Mouse (Mus musculus) forebrain, postnatal 0 days (tissue): ENCODE data around the gene Eri2. TPM values are rescaled to one million over a fixed set of nuclear protein-coding genes. Genes with fewer than 3 reads are reported as not detected.
"Not testable (repeated sequence)": the region's sequence is repeated elsewhere in the genome, so short reads cannot be mapped to it uniquely, and the experiment has no call there.

Source experiments
- ATAC-seq: fragments of 200-750 bp; cut with Nextera tagmentation; 2 replicates; pipeline ENCODE4 v1.8.0; 2017; ENCODE audit warnings: mild to moderate bottlenecking, moderate library complexity
- DNase-seq: peaks from one replicate; pipeline ENCODE4 v3.0.0-alpha.2; 2015
- H3K27ac ChIP-seq: fragments of 300-500 bp; sonication (generic); 2 replicates; pipeline ENCODE4 v1.5.1; 2014; ENCODE audit warnings: low read depth, mild to moderate bottlenecking, antibody characterized with exemption, low read length, moderate library complexity, mixed read lengths
- H3K27me3 ChIP-seq: fragments of 300-500 bp; sonication (generic); 2 replicates; pipeline ENCODE4 v1.6.1; 2014; ENCODE audit warnings: mild to moderate bottlenecking, low read length, mixed read lengths; ENCODE audit not compliant: insufficient read depth
- H3K36me3 ChIP-seq: fragments of 300-500 bp; sonication (generic); 2 replicates; pipeline ENCODE4 v1.6.1; 2014; ENCODE audit warnings: mild to moderate bottlenecking, moderate library complexity; ENCODE audit not compliant: insufficient read depth
- H3K4me1 ChIP-seq: fragments of 300-500 bp; sonication (generic); 2 replicates; pipeline ENCODE4 v1.6.1; 2014; ENCODE audit warnings: antibody characterized with exemption; ENCODE audit not compliant: insufficient read depth
- H3K4me2 ChIP-seq: fragments of 300-500 bp; sonication (generic); 2 replicates; pipeline ENCODE4 v1.6.1; 2014; ENCODE audit warnings: low read depth, mild to moderate bottlenecking, moderate library complexity
- H3K4me3 ChIP-seq: fragments of 300-500 bp; sonication (generic); 2 replicates; pipeline ENCODE4 v1.5.1; 2014; ENCODE audit warnings: low read depth, low read length, mixed read lengths
- H3K9ac ChIP-seq: fragments of 300-500 bp; sonication (generic); 2 replicates; pipeline ENCODE4 v1.6.1; 2014; ENCODE audit warnings: mild to moderate bottlenecking
- H3K9me3 ChIP-seq: fragments of 300-500 bp; sonication (generic); 2 replicates; pipeline ENCODE4 v1.6.1; 2016; ENCODE audit warnings: low read length
- CTCF ChIP-seq: sonication (generic); IDR thresholded peaks from 2 replicates; pipeline ENCODE4 v1.5.1; 2016; ENCODE audit warnings: antibody characterized with exemption, control low read depth, low read depth
- WGBS: fragments of 180-500 bp; shearing (Covaris S2); extraction: QIAGEN DNeasy Blood & Tissue Kit; methylation state at CpG from one replicate; pipeline ENCODE4 v1.1.7; 2014; 5-methylcytosine and 5-hydroxymethylcytosine counted together
- polyA plus RNA-seq: library from polyadenylated mRNA; unstranded; fragments of >200 nt; fragmentation: Nextera tagmentation; extraction: Ambion mirVana; gene quantifications from 2 replicates; pipeline ENCODE4 v1.2.1, GENCODE M21; 2015
- total RNA-seq: library from RNA; depleted of rRNA; stranded (reverse); fragments of >200 nt; gene quantifications from 2 replicates; pipeline ENCODE4 v1.2.3, GENCODE M21; 2014

Eri2 gene
- total and polyA plus RNA-seq, 2 experiments from 2014 or later = 7.6 to 8.2 TPM

- DNase-seq (no peak), ATAC-seq (no peak)
- Histone ChIP-seq H3K9me3 (no peaks in the 10 kb centered on the region), H3K9ac (no peak overlapping the region), H3K4me1 (no peaks in the 10 kb centered on the region), H3K27ac (no peak overlapping the region), H3K4me2 (no peak overlapping the region), H3K4me3 (no peak overlapping the region), H3K27me3 (no peaks in the 10 kb centered on the region), H3K36me3 (no peaks in the 10 kb centered on the region)
- no peak for TF ChIP-seq CTCF
- WGBS = 44% methylated on average over 1 of the region's 1 CpGs
Measured at GRCm38 (mm10) chr7:119745869-119746268, 48.0 kb downstream of the Eri2 start.

- H3K27me3 ChIP-seq = no peaks in the 10 kb centered on the region
- no peaks in the 10 kb centered on the region for H3K4me1 ChIP-seq
- H3K4me2 ChIP-seq = peak overlapping the region; percentile 13; the same call in 1 of the 2 replicates
- ATAC-seq (no peak), DNase-seq (no peak)
- 11% methylated on average over 34 of the region's 34 CpGs for WGBS
- no peak overlapping the region for H3K9ac ChIP-seq
- H3K27ac ChIP-seq = no peak overlapping the region
- H3K36me3 ChIP-seq = no peaks in the 10 kb centered on the region
- 0 out of 2 replicates have a peak, but pooled peaks have one; percentile 16 for TF ChIP-seq CTCF
- H3K4me3 ChIP-seq = no peak overlapping the region
- no peaks in the 10 kb centered on the region for H3K9me3 ChIP-seq
Measured at GRCm38 (mm10) chr7:119744321-119744720, 49.5 kb downstream of the Eri2 start.

DNA sequence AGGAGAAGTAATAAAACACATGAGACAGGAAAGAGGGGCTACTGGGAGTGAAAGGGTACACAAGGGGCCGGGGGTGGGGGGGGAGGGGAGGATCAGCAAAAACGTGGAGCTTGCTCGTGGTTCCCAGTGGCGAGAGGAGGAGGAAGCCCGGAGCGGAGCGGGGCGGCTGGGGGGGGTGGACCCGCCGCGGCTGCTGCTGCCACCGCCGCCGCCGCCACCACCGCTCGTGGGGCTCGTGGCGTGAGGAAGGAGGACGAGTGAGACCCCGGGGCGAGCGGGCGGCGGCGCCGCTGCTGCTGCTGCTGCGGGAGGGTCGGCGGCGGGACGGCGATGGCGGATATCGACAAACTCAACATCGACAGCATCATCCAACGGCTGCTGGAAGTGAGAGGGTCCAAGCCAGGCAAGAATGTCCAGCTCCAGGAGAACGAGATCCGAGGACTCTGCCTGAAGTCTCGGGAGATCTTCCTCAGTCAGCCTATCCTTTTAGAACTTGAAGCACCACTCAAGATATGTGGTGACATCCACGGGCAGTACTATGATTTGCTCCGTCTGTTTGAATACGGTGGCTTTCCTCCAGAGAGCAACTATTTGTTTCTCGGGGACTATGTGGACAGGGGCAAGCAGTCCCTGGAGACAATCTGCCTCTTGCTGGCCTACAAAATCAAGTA lies 53.9 kb downstream of the Eri2 start:
- H3K4me2 ChIP-seq = peak overlapping the region; percentile 42
- not testable (repeated sequence) for DNase-seq, H3K27me3 ChIP-seq, H3K36me3 ChIP-seq, H3K9me3 ChIP-seq, H3K27ac ChIP-seq, H3K4me1 ChIP-seq
- H3K9ac ChIP-seq = peak overlapping the region; percentile 33; the same call in 1 of the 2 replicates
- 6% methylated on average over 26 of the region's 44 CpGs for WGBS
- peak; percentile 86 for ATAC-seq
- peak overlapping the region; percentile 35 for H3K4me3 ChIP-seq

DNA sequence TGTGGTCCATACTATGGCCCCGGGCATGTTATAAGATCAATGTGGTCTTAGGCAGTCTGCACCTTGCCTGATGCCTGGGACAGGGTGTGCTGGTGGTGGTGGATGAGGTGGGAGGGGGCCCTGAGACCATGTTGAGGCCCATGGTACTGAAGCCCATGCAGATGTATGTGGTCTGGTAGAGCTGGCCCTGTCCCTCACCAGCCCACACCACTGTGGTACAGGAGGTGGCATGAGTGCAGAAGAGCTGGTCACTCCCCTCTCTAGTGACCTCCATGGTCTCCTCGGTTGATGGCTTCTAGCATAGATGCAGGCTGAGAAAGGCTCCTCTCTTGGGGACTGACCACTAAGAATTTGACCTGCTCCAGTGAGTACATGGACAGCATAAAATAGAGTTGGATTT lies 55.0 kb downstream of the Eri2 start:
- DNase-seq = no peak
- Histone ChIP-seq H3K9me3 (no peaks in the 10 kb centered on the region), H3K27me3 (no peaks in the 10 kb centered on the region), H3K36me3 (no peaks in the 10 kb centered on the region), H3K9ac (no peak overlapping the region), H3K4me2 (no peak overlapping the region), H3K4me3 (no peak overlapping the region), H3K4me1 (no peaks in the 10 kb centered on the region), H3K27ac (no peak overlapping the region)
- WGBS = 86% methylated on average over 2 of the region's 2 CpGs
- no peak for TF ChIP-seq CTCF
- ATAC-seq = no peak

DNA sequence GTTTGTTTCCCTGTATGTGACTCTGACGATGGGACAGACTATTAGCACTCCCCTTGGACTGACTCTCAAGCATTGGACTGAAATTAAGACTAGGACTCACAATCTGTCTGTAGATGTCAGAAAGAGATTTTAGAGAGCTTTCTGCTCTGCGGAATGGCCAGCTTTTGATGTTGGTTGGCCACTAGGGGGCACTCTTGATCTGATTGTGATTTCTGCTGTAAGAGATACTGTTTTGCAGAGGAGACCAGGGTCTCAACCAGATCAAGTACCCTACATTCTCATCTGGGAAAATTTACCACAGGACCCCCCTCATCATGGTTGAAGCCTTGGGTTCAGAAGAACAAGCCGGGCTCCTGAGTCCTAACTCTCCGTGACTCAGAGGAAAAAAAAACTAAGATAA lies 62.6 kb downstream of the Eri2 start:
- not testable (repeated sequence) for H3K36me3 ChIP-seq, H3K4me2 ChIP-seq, H3K27me3 ChIP-seq, DNase-seq, ATAC-seq, H3K4me3 ChIP-seq, H3K9me3 ChIP-seq, H3K4me1 ChIP-seq, H3K27ac ChIP-seq, H3K9ac ChIP-seq
- TF ChIP-seq CTCF = peak; percentile 37; the same call in 1 of the 2 replicates
- WGBS = 87% methylated on average over 4 of the region's 4 CpGs

DNA sequence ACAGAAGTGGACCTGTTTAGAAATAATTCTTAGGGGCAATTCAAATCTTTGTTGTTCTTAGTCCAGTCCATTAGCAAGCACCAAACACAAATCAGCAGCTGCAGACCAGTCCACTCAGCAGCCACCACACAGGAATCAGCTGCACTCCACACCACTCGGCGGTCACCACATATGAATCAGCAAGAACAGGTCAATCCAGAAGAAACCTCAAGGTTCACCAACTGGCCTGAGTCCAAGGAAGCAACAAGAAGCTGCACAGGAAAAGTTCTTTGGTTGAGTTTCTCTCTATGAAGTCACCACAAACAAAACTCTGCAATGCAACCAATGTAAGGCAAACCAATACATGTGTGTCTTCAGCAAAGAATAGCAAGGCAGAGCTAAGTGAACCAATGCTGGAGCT lies 66.2 kb downstream of the Eri2 start:
- Histone ChIP-seq H3K4me1 (no peaks in the 10 kb centered on the region), H3K27me3 (no peaks in the 10 kb centered on the region), H3K4me2 (no peak overlapping the region), H3K9me3 (no peaks in the 10 kb centered on the region), H3K4me3 (no peak overlapping the region), H3K9ac (no peak overlapping the region), H3K36me3 (no peaks in the 10 kb centered on the region), H3K27ac (no peak overlapping the region)
- ATAC-seq (no peak), DNase-seq (no peak)
- TF ChIP-seq CTCF = no peak
- WGBS = 95% methylated on average over 2 of the region's 2 CpGs

DNA sequence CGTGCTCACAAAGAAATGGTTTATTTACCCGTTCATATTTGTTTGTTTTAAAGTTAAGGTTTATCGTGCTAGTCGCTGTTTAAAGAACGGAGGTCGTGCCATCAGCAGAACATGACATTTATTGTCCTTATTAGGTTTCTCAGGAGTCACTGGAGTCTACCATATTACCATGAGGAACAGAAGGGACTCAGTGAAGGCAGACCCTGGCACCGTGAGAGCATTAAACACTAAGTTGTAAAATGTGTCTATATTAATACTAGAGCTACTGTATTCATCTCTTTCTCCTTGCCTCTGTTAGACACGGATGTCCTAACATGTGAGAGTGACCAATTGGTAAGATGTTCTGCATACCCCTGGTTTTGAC lies 72.9 kb downstream of the Eri2 start:
- Histone ChIP-seq H3K4me3 (peak overlapping the region; percentile 81), H3K27ac (peak overlapping the region; percentile 77), H3K9me3 (no peaks in the 10 kb centered on the region), H3K27me3 (no peaks in the 10 kb centered on the region), H3K4me1 (no peaks in the 10 kb centered on the region), H3K4me2 (peak overlapping the region; percentile 55), H3K9ac (peak overlapping the region; percentile 81), H3K36me3 (peaks cover 27% of the 10 kb centered on the region)
- peak; percentile 44; the same call in 1 of the 2 replicates for ATAC-seq
- whole genome bisulfite sequencing = 10% methylated on average over 8 of the region's 8 CpGs
- no peak for TF ChIP-seq CTCF
- DNase-seq = no peak
